Mouse (Mus musculus): ENCODE measurements around the gene Nhlrc2.

DNA sequence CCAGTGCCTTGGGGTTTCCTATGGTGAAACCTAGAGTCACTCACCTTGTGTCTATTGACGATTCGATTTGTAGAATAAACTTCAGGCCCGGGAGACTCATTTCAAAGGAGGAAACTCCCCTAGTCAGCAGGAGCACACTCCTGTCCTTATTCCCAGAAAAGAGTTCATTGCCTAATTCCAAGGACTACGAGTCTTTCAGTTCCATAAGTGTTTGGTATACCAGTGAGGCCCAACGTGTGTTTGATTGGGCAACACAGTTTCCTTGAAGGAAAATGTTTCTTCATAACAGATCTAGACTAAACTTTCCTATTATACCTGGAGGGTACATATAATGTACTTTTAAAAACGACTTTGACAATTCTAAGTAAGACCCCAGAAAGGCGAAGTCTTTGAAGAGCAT is 73.8 kb downstream of the Nhlrc2 start:
- TF ChIP-seq GATA1 (IDR thresholded peaks at IDR 0.05; ENCODE audit: borderline replicate concordance, low read length), result no peak
- TF ChIP-seq FLI1 (IDR thresholded peaks at IDR 0.05; ENCODE audit: low read length), result no peak
